In genomic region chr2:52742256-52743158, GRCm38 (mm10) we compare ENCODE assay signal across 8 mouse cellular contexts. TPM values are rescaled to one million over a fixed set of nuclear protein-coding genes. Genes with fewer than 3 reads are reported as not detected.
DNase-seq lines count a peak whose midpoint lies in the region; ATAC-seq and TF ChIP-seq lines count a peak whose summit lies in the region.

Gene Stam2 (minus strand): TSS chr2:52742281.

- ATAC-seq in forebrain, embryonic 11.5 days (replicated peaks; ENCODE audit: low FRiP score): peak; percentile 93
- ATAC-seq in heart, embryonic 15.5 days (replicated peaks; ENCODE audit: insufficient number of reproducible peaks, insufficient read depth, low FRiP score, low read depth): peak; percentile 90
- peak; percentile 88 for ATAC-seq in liver, embryonic 14.5 days (ENCODE audit: insufficient read depth)
- ATAC-seq in stomach, embryonic 15.5 days (ENCODE audit: insufficient read depth, low FRiP score, low read depth): peak; percentile 91

- peak within 1 kb of the TSS; percentile 53 for H3K4me2 ChIP-seq in forebrain, embryonic 11.5 days (ENCODE audit: low read depth, low read length, severe bottlenecking)
- H3K4me2 ChIP-seq in heart, embryonic 15.5 days: peak within 1 kb of the TSS; percentile 83
- peak within 1 kb of the TSS; percentile 70 for H3K4me2 ChIP-seq in liver, embryonic 14.5 days (ENCODE audit: low read depth)
- peak within 1 kb of the TSS; percentile 62 for H3K4me2 ChIP-seq in stomach, embryonic 15.5 days

- no peaks in the 10 kb centered on the region for H3K27me3 ChIP-seq in E14TG2a.4 (ENCODE audit: insufficient read depth, low read length)
- no peaks in the 10 kb centered on the region for H3K27me3 ChIP-seq in forebrain, embryonic 11.5 days (ENCODE audit: control insufficient read depth, insufficient read depth, low read length)
- H3K27me3 ChIP-seq in heart, embryonic 15.5 days: no peaks in the 10 kb centered on the region
- H3K27me3 ChIP-seq in liver, embryonic 14.5 days (ENCODE audit: control insufficient read depth, insufficient read depth, low read length): no peaks in the 10 kb centered on the region
- H3K27me3 ChIP-seq in stomach, embryonic 15.5 days (replicated peaks): no peaks in the 10 kb centered on the region

- DNase-seq in c-Kit-positive CD71-positive TER-119-negative erythroid progenitor cells, embryonic 14.5 days (ENCODE audit: low read depth): peak; percentile 69
- DNase-seq in forebrain, embryonic 11.5 days (ENCODE audit: low spot score): peak; percentile 93
- DNase-seq in kidney, postnatal 25 days: peak; percentile 93 to 94
- peak; percentile 50 to 71 (median 59) for DNase-seq in liver, embryonic 14.5 days (ENCODE audit: low read depth in 3 of 3, low spot score in 3 of 3)
- peak; percentile 96 for DNase-seq in neural tube, embryonic 10.5 days (ENCODE audit: extremely low spot score, low spot score)

- peaks cover 12% of the 10 kb centered on the region; the same call in 1 of the 2 replicates for H3K36me3 ChIP-seq in E14TG2a.4 (ENCODE audit: insufficient read depth, low read length)
- no peaks in the 10 kb centered on the region for H3K36me3 ChIP-seq in forebrain, embryonic 11.5 days (ENCODE audit: control insufficient read depth, insufficient read depth, low read length)
- no peaks in the 10 kb centered on the region for H3K36me3 ChIP-seq in heart, embryonic 15.5 days
- H3K36me3 ChIP-seq in liver, embryonic 14.5 days (replicated peaks; ENCODE audit: control insufficient read depth, insufficient read depth, low read depth): no peaks in the 10 kb centered on the region
- H3K36me3 ChIP-seq in stomach, embryonic 15.5 days: no peaks in the 10 kb centered on the region

- TF ChIP-seq CTCF in E14TG2a.4 (conservative IDR thresholded peaks at IDR 0.05; ENCODE audit: low read length): no peak; the same call in 1 of the 2 replicates
- TF ChIP-seq CTCF in liver, embryonic 14.5 days (IDR thresholded peaks at IDR 0.05; ENCODE audit: low read depth): no peak; the same call in 1 of the 2 replicates

- H3K27ac ChIP-seq in forebrain, embryonic 11.5 days (ENCODE audit: low read depth, low read length): peak within 1 kb of the TSS; percentile 90
- H3K27ac ChIP-seq in heart, embryonic 15.5 days: peak within 1 kb of the TSS; percentile 96
- peak within 1 kb of the TSS; percentile 36 for H3K27ac ChIP-seq in liver, embryonic 14.5 days
- H3K27ac ChIP-seq in stomach, embryonic 15.5 days: peak within 1 kb of the TSS; percentile 98

- H3K4me1 ChIP-seq in E14TG2a.4 (replicated peaks; ENCODE audit: low read depth, low read length): peaks cover 37% of the 10 kb centered on the region
- H3K4me1 ChIP-seq in forebrain, embryonic 11.5 days (replicated peaks; ENCODE audit: control insufficient read depth, insufficient read depth, low read length): no peaks in the 10 kb centered on the region
- peaks cover 9% of the 10 kb centered on the region for H3K4me1 ChIP-seq in heart, embryonic 15.5 days (replicated peaks)
- H3K4me1 ChIP-seq in liver, embryonic 14.5 days (replicated peaks; ENCODE audit: control insufficient read depth in 2 of 2, insufficient read depth in 2 of 2, low read length in 1 of 2): no peaks in the 10 kb centered on the region
- no peaks in the 10 kb centered on the region for H3K4me1 ChIP-seq in stomach, embryonic 15.5 days

- H3K9me3 ChIP-seq in E14TG2a.4 (ENCODE audit: low read length): peaks cover 3% of the 10 kb centered on the region; the same call in 1 of the 2 replicates
- no peaks in the 10 kb centered on the region for H3K9me3 ChIP-seq in forebrain, embryonic 11.5 days (ENCODE audit: control insufficient read depth, low read length)
- H3K9me3 ChIP-seq in heart, embryonic 15.5 days (replicated peaks): peaks cover 3% of the 10 kb centered on the region; the same call in 1 of the 2 replicates
- no peaks in the 10 kb centered on the region for H3K9me3 ChIP-seq in liver, embryonic 14.5 days (ENCODE audit: control insufficient read depth, low read length)
- no peaks in the 10 kb centered on the region for H3K9me3 ChIP-seq in stomach, embryonic 15.5 days

- TF ChIP-seq EP300 in liver, embryonic 14.5 days (IDR thresholded peaks at IDR 0.05; ENCODE audit: low read depth): no peak

- H3K9ac ChIP-seq in forebrain, embryonic 11.5 days (ENCODE audit: low read length): peak within 1 kb of the TSS; percentile 93
- peak within 1 kb of the TSS; percentile 85 for H3K9ac ChIP-seq in heart, embryonic 15.5 days
- peak within 1 kb of the TSS; percentile 57 for H3K9ac ChIP-seq in liver, embryonic 14.5 days (replicated peaks)
- peak within 1 kb of the TSS; percentile 74 for H3K9ac ChIP-seq in stomach, embryonic 15.5 days

- peak within 1 kb of the TSS; percentile 93 for H3K4me3 ChIP-seq in E14TG2a.4 (replicated peaks; ENCODE audit: low read length)
- peak within 1 kb of the TSS; percentile 85 for H3K4me3 ChIP-seq in forebrain, embryonic 11.5 days (ENCODE audit: low read depth, low read length)
- peak within 1 kb of the TSS; percentile 80 for H3K4me3 ChIP-seq in heart, embryonic 15.5 days
- H3K4me3 ChIP-seq in liver, embryonic 14.5 days (ENCODE audit: insufficient read depth in 1 of 2, low read depth in 2 of 2, low read length in 2 of 2): peak within 1 kb of the TSS; percentile 79 to 88
- peak within 1 kb of the TSS; percentile 88 for H3K4me3 ChIP-seq in stomach, embryonic 15.5 days (replicated peaks)

- WGBS in forebrain, embryonic 11.5 days: 8% methylated on average over 54 of the region's 54 CpGs
- 6% methylated on average over 54 of the region's 54 CpGs for WGBS in heart, embryonic 15.5 days
- WGBS in liver, embryonic 14.5 days (ENCODE audit: insufficient replicate concordance): 6% methylated on average over 54 of the region's 54 CpGs
- WGBS in stomach, embryonic 15.5 days: 7% methylated on average over 54 of the region's 54 CpGs

RNA-seq across cellular contexts. Expression of gene Stam2, which starts in this region (rescaled TPM):
- polyA plus RNA-seq in forebrain, embryonic 11.5 days (2014; fragmentation: Nextera tagmentation; extraction: Ambion mirVana): 39.8 and 42.9 TPM in 2 replicates
- polyA plus RNA-seq in heart, embryonic 15.5 days (2015; fragmentation: Nextera tagmentation; extraction: Ambion mirVana): 27.1 and 28.7 TPM in 2 replicates
- polyA plus RNA-seq in liver, embryonic 14.5 days (2012; rRNA removed): 2.3 and 2.9 TPM in 2 replicates
- polyA plus RNA-seq in liver, embryonic 14.5 days (2014; fragmentation: Nextera tagmentation; extraction: Ambion mirVana): 9.4 and 10.6 TPM in 2 replicates
- polyA plus RNA-seq in stomach, embryonic 15.5 days (2015; fragmentation: Nextera tagmentation; extraction: Ambion mirVana): 31.5 and 35.8 TPM in 2 replicates

Comparison
In these comparisons a context has a peak if more than half of its experiments do, and no peak if none do; other contexts are left out.
1. Peak in every context shown above with its lines: DNase-seq, ATAC-seq, H3K4me3 ChIP-seq and H3K27ac ChIP-seq.
2. H3K27ac ChIP-seq: peak in every context shown above with its lines; median percentile 98 in stomach, embryonic 15.5 days; 96 in heart, embryonic 15.5 days; 90 in forebrain, embryonic 11.5 days; 36 in liver, embryonic 14.5 days.